In the genomic region with DNA sequence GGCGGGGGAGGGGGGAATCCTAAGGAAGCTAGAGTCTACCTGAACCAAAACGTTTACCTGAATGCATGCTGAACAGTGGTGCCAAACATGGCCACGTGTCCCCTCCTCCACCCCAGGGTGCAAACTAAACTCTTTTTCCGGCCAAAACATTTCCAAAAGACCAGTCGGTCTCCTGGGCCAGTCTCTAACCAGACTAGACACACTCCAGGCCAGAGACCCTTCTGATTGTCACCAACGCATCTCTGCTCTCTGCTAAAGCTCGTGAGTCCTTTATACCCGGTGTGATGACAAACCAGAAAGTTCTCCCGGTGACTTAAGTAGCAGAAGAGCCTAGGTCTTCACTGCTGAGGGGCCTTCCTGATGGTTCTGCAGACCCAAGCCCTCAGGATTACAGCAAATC, we compare ENCODE assay signal across 8 mouse cellular contexts. TPM values are rescaled to one million over a fixed set of nuclear protein-coding genes. Genes with fewer than 3 reads are reported as not detected.
DNase-seq lines count a peak whose midpoint lies in the region; ATAC-seq and TF ChIP-seq lines count a peak whose summit lies in the region.

No protein-coding gene starts in this region.

- intact Hi-C loops in left cerebral cortex, postnatal 10 days (cut with DNase I): no loop called here

- H3K9me3 ChIP-seq in lung, embryonic 15.5 days: no peaks in the 10 kb centered on the region
- H3K9me3 ChIP-seq in limb, embryonic 11.5 days (ENCODE audit: control insufficient read depth, low read length): no peaks in the 10 kb centered on the region

- peak overlapping the region; percentile 71 for H3K4me2 ChIP-seq in lung, embryonic 15.5 days
- peak overlapping the region; percentile 85 for H3K4me2 ChIP-seq in limb, embryonic 11.5 days (ENCODE audit: low read depth, severe bottlenecking)

- WGBS in cerebellum, adult 2 months: 12% methylated on average over 9 of the region's 9 CpGs
- WGBS in lung, embryonic 15.5 days: 25% methylated on average over 9 of the region's 9 CpGs
- WGBS in limb, embryonic 11.5 days: 61% methylated on average over 9 of the region's 9 CpGs
- WGBS in olfactory bulb, adult 2 months: 19% methylated on average over 9 of the region's 9 CpGs

- no peak for ATAC-seq in lung, embryonic 15.5 days (ENCODE audit: borderline replicate concordance, extremely low read depth, low FRiP score, low TSS enrichment)
- ATAC-seq in limb, embryonic 11.5 days (ENCODE audit: insufficient number of reproducible peaks, low FRiP score, low TSS enrichment, low read depth): no peak

- H3K36me3 ChIP-seq in lung, embryonic 15.5 days: peaks cover 29% of the 10 kb centered on the region
- peaks cover 24% of the 10 kb centered on the region; the same call in 1 of the 2 replicates for H3K36me3 ChIP-seq in limb, embryonic 11.5 days (ENCODE audit: control insufficient read depth, insufficient read depth, low read length)

- H3K4me1 ChIP-seq in cerebellum, adult 2 months (ENCODE audit: control insufficient read depth, insufficient read depth, low read length): peaks cover 36% of the 10 kb centered on the region
- H3K4me1 ChIP-seq in lung, embryonic 15.5 days: peaks cover 51% of the 10 kb centered on the region
- peaks cover 24% of the 10 kb centered on the region for H3K4me1 ChIP-seq in limb, embryonic 11.5 days (ENCODE audit: control insufficient read depth, insufficient read depth, low read length)
- peaks cover 52% of the 10 kb centered on the region for H3K4me1 ChIP-seq in olfactory bulb, adult 2 months (ENCODE audit: control insufficient read depth, insufficient read depth, low read length)

- no peak overlapping the region for H3K27ac ChIP-seq in cerebellum, adult 2 months (ENCODE audit: insufficient read depth, low read length)
- H3K27ac ChIP-seq in lung, embryonic 15.5 days: peak overlapping the region; percentile 100
- H3K27ac ChIP-seq in limb, embryonic 11.5 days (replicated peaks; ENCODE audit: low read depth, low read length): no peak overlapping the region
- no peak overlapping the region for H3K27ac ChIP-seq in olfactory bulb, adult 2 months (ENCODE audit: insufficient read depth, low read depth, low read length)

- peak overlapping the region; percentile 53 for H3K4me3 ChIP-seq in cerebellum, adult 2 months (replicated peaks; ENCODE audit: insufficient read depth, low read depth, low read length)
- H3K4me3 ChIP-seq in lung, embryonic 15.5 days: peak overlapping the region; percentile 99
- H3K4me3 ChIP-seq in limb, embryonic 11.5 days (ENCODE audit: low read depth, low read length): peak overlapping the region; percentile 66
- peak overlapping the region; percentile 83 for H3K4me3 ChIP-seq in olfactory bulb, adult 2 months (ENCODE audit: insufficient read depth, low read depth, low read length)

- no peak for TF ChIP-seq CTCF in cerebellum, adult 2 months (IDR thresholded peaks at IDR 0.05; ENCODE audit: borderline replicate concordance, insufficient read depth, low read depth, low read length)
- no peak for TF ChIP-seq CTCF in olfactory bulb, adult 2 months (IDR thresholded peaks at IDR 0.05; ENCODE audit: insufficient read depth, low read depth, low read length)

- peak overlapping the region; percentile 100 for H3K9ac ChIP-seq in lung, embryonic 15.5 days
- peak overlapping the region; percentile 45 for H3K9ac ChIP-seq in limb, embryonic 11.5 days (ENCODE audit: low read length)

- no peaks in the 10 kb centered on the region for H3K27me3 ChIP-seq in cerebellum, adult 2 months (ENCODE audit: control insufficient read depth, insufficient read depth, low read length)
- H3K27me3 ChIP-seq in lung, embryonic 15.5 days: no peaks in the 10 kb centered on the region
- H3K27me3 ChIP-seq in limb, embryonic 11.5 days (ENCODE audit: control insufficient read depth, insufficient read depth, low read length): no peaks in the 10 kb centered on the region

- peak in 1 of 2 experiments; percentile 24 for DNase-seq in cerebellum, adult 2 months
- no peak for DNase-seq in cerebellum, adult 11 months
- DNase-seq in lung, postnatal 4 days: no peak
- DNase-seq in limb, embryonic 11.5 days (ENCODE audit: low spot score): no peak
- DNase-seq in left cerebral cortex, postnatal 10 days (ENCODE audit: extremely low spot score in 1 of 2, low spot score in 2 of 2): no peak
- no peak for DNase-seq in layer of hippocampus, postnatal 25 days (ENCODE audit: extremely low spot score in 1 of 2, low spot score in 1 of 2)

- TF ChIP-seq POLR2A in cerebellum, adult 2 months (IDR thresholded peaks at IDR 0.05; ENCODE audit: borderline replicate concordance, insufficient read depth, low read length): no peak
- no peak for TF ChIP-seq POLR2A in olfactory bulb, adult 2 months (IDR thresholded peaks at IDR 0.05; ENCODE audit: insufficient read depth, low read depth, low read length)

RNA-seq across cellular contexts. Expression of gene Ptov1, which starts 1.8 kb away (rescaled TPM):
- polyA plus RNA-seq in cerebellum, adult 2 months (2012; rRNA removed): 355 and 364 TPM in 2 replicates
- 371 and 398 TPM in 2 replicates for polyA plus RNA-seq in lung, embryonic 15.5 days (2015; fragmentation: Nextera tagmentation; extraction: Ambion mirVana)
- polyA plus RNA-seq in limb, embryonic 11.5 days (2014; fragmentation: Nextera tagmentation; extraction: Ambion mirVana): 410 and 427 TPM in 2 replicates
- polyA plus RNA-seq in olfactory bulb, adult 2 months (2012; ENCODE audit: insufficient read depth, insufficient read length, low replicate concordance, missing spikeins): not detected in 2 replicates
- total RNA-seq in left cerebral cortex, postnatal 10 days (2021): 100 to 1,000 TPM; 251 to 269 TPM
- total RNA-seq in layer of hippocampus, postnatal 25 days (2021): 100 to 1,000 TPM; 311 to 358 TPM

RNA-seq across cellular contexts. Expression of gene Pnkp, which starts 10.9 kb away (rescaled TPM):
- 38.3 and 46.7 TPM in 2 replicates for polyA plus RNA-seq in cerebellum, adult 2 months (2012; rRNA removed)
- 37.6 and 37.9 TPM in 2 replicates for polyA plus RNA-seq in lung, embryonic 15.5 days (2015; fragmentation: Nextera tagmentation; extraction: Ambion mirVana)
- polyA plus RNA-seq in limb, embryonic 11.5 days (2014; fragmentation: Nextera tagmentation; extraction: Ambion mirVana): 31.0 and 31.2 TPM in 2 replicates
- polyA plus RNA-seq in olfactory bulb, adult 2 months (2012; ENCODE audit: insufficient read depth, insufficient read length, low replicate concordance, missing spikeins): not detected in 2 replicates
- total RNA-seq in left cerebral cortex, postnatal 10 days (2021): 10 to 100 TPM; 28.1 to 31.1 TPM
- 10 to 100 TPM; 31.1 to 34.0 TPM for total RNA-seq in layer of hippocampus, postnatal 25 days (2021)

RNA-seq across cellular contexts. Expression of gene Tbc1d17, which starts 18.9 kb away (rescaled TPM):
- polyA plus RNA-seq in cerebellum, adult 2 months (2012; rRNA removed): 119 and 123 TPM in 2 replicates
- polyA plus RNA-seq in lung, embryonic 15.5 days (2015; fragmentation: Nextera tagmentation; extraction: Ambion mirVana): 71.3 and 74.4 TPM in 2 replicates
- polyA plus RNA-seq in limb, embryonic 11.5 days (2014; fragmentation: Nextera tagmentation; extraction: Ambion mirVana): 60.9 and 69.0 TPM in 2 replicates
- not detected in 2 replicates for polyA plus RNA-seq in olfactory bulb, adult 2 months (2012; ENCODE audit: insufficient read depth, insufficient read length, low replicate concordance, missing spikeins)
- 10 to 100 TPM; 43.2 to 61.0 TPM for total RNA-seq in left cerebral cortex, postnatal 10 days (2021)
- 10 to 100 TPM; 59.0 to 61.0 TPM for total RNA-seq in layer of hippocampus, postnatal 25 days (2021)

RNA-seq across cellular contexts. Expression of gene Akt1s1, which starts 19.0 kb away (rescaled TPM):
- 78.3 and 83.6 TPM in 2 replicates for polyA plus RNA-seq in cerebellum, adult 2 months (2012; rRNA removed)
- 109 and 111 TPM in 2 replicates for polyA plus RNA-seq in lung, embryonic 15.5 days (2015; fragmentation: Nextera tagmentation; extraction: Ambion mirVana)
- 38.6 and 63.4 TPM in 2 replicates for polyA plus RNA-seq in limb, embryonic 11.5 days (2014; fragmentation: Nextera tagmentation; extraction: Ambion mirVana)
- polyA plus RNA-seq in olfactory bulb, adult 2 months (2012; ENCODE audit: insufficient read depth, insufficient read length, low replicate concordance, missing spikeins): not detected in 2 replicates
- total RNA-seq in left cerebral cortex, postnatal 10 days (2021): 10 to 100 TPM; 69.6 to 74.9 TPM
- total RNA-seq in layer of hippocampus, postnatal 25 days (2021): 10 to 100 TPM; 76.1 to 79.5 TPM

RNA-seq across cellular contexts. Expression of gene Med25, which starts 24.7 kb away (rescaled TPM):
- 105 and 117 TPM in 2 replicates for polyA plus RNA-seq in cerebellum, adult 2 months (2012; rRNA removed)
- 93.5 and 97.7 TPM in 2 replicates for polyA plus RNA-seq in lung, embryonic 15.5 days (2015; fragmentation: Nextera tagmentation; extraction: Ambion mirVana)
- 79.2 and 80.5 TPM in 2 replicates for polyA plus RNA-seq in limb, embryonic 11.5 days (2014; fragmentation: Nextera tagmentation; extraction: Ambion mirVana)
- not detected in 2 replicates for polyA plus RNA-seq in olfactory bulb, adult 2 months (2012; ENCODE audit: insufficient read depth, insufficient read length, low replicate concordance, missing spikeins)
- 100 to 1,000 TPM in 1 of 2 experiments, 10 to 100 TPM in 1; 98.0 to 110 TPM for total RNA-seq in left cerebral cortex, postnatal 10 days (2021)
- 100 to 1,000 TPM; 105 to 108 TPM for total RNA-seq in layer of hippocampus, postnatal 25 days (2021)

Comparison
In these comparisons a context has a peak if more than half of its experiments do, and no peak if none do; other contexts are left out.
1. RNA of gene Ptov1, which starts 1.8 kb away (polyA plus RNA-seq): 410 to 427 TPM in limb, embryonic 11.5 days, 371 to 398 TPM in lung, embryonic 15.5 days and 355 to 364 TPM in cerebellum, adult 2 months; not detected in olfactory bulb, adult 2 months; every median in the first group is over 100 times any median in the second.
2. Peak in every context shown above with its lines, with median percentiles within 50 percentile points of each other: H3K4me3 ChIP-seq.